Mouse (Mus musculus) retina, postnatal 1 day (tissue): ENCODE data around the gene Cacna1c.

ENCODE experiments used
- DNase-seq: peaks from one replicate; pipeline ENCODE4 v3.0.0-alpha.2; 2012

Cacna1c gene

GRCm38 (mm10) chr6:119088381-119088780 is 107.8 kb downstream of the Cacna1c start:
- no peak for DNase-seq

GRCm38 (mm10) chr6:119087919-119088318 is 108.3 kb downstream of the Cacna1c start:
- DNase-seq = no peak

- DNase-seq = no peak
Observed at GRCm38 (mm10) chr6:119085789-119086188, 110.4 kb downstream of the Cacna1c start.

- DNase-seq = no peak
Observed at GRCm38 (mm10) chr6:119084532-119084931, 111.7 kb downstream of the Cacna1c start.

DNA sequence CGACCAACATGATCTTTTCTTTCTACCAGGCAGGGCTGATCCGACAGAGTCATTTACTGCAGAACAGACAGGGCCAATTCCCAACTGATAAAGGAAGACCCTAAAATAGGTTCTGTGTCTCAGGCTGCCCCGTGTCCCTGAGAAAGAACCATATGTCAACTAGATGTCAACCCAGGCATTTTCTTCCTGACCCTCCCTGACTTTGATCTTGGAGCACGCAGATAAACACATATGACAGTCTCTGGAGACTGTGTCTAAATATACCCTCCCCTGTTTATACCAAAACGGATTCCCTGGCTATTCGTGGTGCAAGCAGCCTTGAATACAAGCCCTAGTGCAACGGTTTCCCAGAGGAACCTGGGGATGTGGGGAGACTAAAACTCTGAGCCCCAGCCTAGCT is 112.7 kb downstream of the Cacna1c start:
- DNase-seq = no peak

GRCm38 (mm10) chr6:119082662-119083061 is 113.6 kb downstream of the Cacna1c start:
- peak; percentile 78 for DNase-seq

- DNase-seq = no peak
Observed at GRCm38 (mm10) chr6:119081650-119082049, 114.6 kb downstream of the Cacna1c start.

DNA sequence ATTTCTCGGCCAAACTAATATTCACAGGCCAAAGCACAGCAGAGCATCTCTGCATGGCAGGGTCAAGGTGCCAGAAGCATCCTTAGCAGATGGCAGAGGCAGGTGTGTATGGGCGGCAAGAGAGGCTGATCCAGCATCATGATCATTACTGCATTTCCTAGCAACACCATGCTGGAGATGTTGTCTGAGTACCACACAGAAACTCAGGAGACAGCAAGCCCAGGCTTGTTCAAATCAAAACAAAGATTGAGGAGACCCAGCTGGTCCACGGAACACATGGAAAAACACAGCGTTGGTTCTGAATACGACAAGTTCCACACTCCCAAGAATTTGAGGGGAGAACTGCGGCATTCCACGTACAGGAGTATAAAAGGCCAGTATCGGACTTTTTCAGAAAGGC is 116.6 kb downstream of the Cacna1c start:
- DNase-seq = no peak

DNA sequence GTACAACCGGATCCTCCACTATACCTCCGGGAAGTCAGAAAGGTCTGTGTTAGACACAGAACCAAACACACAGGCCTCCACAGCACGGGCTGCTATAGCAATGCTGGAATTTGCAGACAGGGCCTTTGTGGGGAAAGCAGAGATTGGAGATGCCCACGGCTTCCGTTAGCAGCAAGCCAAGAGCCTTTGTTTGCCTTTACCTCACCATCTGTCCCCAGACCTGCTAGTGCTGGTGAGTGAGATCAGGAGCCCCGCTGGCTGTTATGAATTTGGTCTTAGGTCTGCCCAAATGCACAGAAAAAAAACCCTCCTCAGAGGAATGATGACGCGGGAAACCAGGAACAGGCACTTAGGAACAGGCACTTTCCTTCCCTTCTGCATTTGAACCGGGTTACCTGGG is 117.3 kb downstream of the Cacna1c start:
- no peak for DNase-seq

GRCm38 (mm10) chr6:119077231-119077630 is 119.0 kb downstream of the Cacna1c start:
- DNase-seq = no peak

DNA sequence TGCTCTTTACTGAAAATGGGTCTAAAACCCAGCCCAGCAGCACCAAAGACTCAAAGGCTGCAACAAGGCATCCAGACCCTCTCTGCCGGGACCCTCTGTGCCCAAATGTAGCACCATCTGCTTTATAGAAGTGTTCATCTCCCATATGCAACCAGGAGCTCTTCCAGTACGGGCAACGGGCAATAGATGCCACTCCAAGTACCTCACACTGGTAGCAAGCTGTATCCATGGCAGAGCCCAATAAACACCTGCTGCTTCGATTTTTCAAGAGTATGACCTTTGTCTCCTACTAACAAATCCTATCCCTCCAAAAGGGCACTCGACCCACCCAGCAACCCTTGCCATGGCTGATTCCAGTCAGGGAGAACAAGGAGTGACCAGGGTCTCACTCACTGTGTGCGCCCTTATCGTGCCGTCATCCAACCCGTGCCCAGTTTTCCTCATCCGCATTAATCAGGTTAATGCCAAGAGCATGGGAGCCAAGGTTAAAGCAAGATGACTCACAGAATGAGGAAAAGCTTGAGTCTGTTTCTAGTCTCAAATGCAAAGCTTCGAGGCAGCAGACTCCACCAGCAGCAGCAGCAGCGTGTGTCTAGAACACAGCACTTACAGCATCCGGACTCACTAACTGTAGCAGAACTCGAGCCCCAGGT is 122.7 kb downstream of the Cacna1c start:
- DNase-seq = no peak

- DNase-seq = no peak
Observed at GRCm38 (mm10) chr6:119072772-119073171, 123.4 kb downstream of the Cacna1c start.

DNA sequence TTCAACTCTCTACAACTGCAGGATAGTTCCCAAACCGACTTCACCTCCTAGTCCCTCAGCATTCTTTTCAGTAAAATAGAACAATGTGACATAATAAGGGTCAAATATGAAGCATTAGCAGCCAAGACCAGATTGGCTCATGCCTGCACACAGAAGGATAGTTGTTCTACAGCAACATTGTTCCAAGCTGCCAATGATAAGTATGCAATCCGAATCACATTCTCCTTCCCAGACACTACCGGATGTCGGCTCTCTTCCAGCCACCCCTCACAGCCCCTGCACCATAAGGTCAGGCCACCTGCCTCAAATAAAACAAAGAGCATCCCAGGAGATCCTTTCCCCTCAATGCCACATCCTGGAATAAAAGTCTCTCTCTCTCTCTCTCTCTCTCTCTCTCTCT is 125.4 kb downstream of the Cacna1c start:
- DNase-seq = no peak

- no peak for DNase-seq
Observed at GRCm38 (mm10) chr6:119070351-119070750, 125.9 kb downstream of the Cacna1c start.

GRCm38 (mm10) chr6:119069145-119069544 is 127.1 kb downstream of the Cacna1c start:
- DNase-seq = no peak

- no peak for DNase-seq
Observed at GRCm38 (mm10) chr6:119068650-119069049, 127.6 kb downstream of the Cacna1c start.

DNA sequence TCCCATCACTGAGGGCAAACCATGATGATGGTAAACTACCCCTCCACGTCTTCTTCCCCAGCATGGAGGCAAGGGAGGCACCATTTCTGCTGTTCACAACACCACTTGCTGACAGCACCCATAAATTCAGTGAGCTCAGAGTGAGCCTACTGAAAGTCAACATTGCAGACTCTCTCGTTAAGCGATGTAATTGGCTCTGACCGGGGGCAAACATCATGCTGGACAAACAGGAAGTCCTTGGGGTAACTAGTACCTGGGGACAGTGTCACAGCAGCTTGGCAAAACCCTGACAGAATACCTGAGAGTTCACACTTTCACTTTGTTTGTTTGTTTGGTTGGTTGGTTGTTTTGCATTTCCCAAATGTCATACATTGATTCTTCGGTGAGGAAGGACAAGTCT is 131.3 kb downstream of the Cacna1c start:
- no peak for DNase-seq

- no peak for DNase-seq
Observed at GRCm38 (mm10) chr6:119064430-119064829, 131.8 kb downstream of the Cacna1c start.

DNA sequence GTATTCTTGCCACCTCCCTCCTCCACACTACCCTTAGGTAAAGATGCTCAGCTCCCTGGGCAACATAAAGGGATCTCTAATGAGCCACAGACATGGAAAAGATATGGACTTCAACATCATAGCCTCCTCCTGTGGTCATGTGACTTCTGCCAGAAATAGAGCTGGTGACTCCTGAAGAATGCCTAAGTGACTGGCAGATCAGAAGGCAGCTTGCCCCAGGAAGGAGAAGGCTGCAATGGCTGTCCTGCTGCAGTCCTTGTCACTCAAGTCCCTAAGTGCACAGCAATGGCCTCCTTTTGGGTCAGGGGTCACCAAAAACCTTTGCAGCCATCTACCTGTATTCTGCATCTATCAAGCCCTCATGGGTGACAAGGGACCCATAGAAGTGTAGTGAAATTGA is 133.5 kb downstream of the Cacna1c start:
- no peak for DNase-seq

GRCm38 (mm10) chr6:119058896-119059295 is 137.3 kb downstream of the Cacna1c start:
- no peak for DNase-seq

GRCm38 (mm10) chr6:119058461-119058860 is 137.8 kb downstream of the Cacna1c start:
- DNase-seq = no peak

DNA sequence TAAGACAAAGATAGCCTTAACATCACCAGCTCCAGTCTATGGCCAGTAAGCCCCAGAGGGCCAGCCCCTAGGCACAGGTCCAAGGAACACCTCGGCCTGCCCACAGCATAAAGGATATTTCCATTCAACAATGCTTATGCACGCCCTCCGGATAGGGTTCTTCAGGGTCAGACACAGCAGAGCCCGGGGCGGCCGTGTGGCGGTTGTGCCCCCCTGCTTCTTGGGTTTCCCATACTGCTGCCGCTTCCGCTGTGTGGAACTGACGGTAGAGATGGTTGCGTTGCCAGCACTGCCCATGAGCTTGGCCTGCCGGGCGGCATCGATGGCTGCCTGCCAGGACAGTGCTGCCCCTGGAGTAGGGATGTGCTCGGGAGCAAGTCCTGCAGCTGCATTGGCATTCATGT is 139.1 kb downstream of the Cacna1c start:
- no peak for DNase-seq

DNA sequence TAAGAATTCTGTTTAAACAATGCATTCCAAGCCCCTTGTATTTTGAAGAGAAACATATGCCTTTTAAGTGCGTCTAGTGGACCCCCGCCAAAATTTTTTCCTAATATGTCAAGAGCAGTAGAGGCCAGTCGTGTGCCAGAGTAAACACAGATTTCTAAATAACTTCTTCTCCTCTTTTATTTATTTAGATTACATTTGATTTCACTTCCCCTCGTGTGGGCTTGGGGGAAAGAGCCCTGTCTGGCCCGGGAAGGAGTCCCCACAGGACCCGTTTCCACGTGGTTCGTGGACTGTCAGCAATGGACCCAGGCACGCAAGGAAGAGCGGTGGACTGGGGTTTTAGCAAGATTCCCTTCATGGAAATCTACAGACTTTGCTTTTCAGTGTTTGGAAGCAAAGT is 143.4 kb downstream of the Cacna1c start:
- DNase-seq = no peak

- DNase-seq = no peak
Observed at GRCm38 (mm10) chr6:119052366-119052765, 143.9 kb downstream of the Cacna1c start.

DNA sequence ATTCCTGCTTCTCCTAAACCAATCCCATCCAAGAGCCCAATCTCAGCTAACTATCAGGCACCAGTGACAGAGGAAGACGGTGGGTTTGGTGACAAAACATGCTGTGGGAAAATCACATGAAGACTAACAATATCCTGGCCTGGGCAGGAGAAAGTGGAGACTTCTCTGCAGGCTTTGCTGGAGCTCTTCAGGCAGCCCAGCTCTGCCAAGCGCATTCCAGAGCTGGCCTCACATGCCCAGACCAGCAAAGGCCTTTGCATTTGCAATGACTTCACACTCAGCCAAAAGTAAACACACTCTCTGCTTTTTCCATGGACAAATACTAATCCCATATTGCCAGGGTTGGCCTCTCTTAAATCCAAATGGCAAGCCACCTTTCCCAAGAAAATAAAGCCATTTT is 144.5 kb downstream of the Cacna1c start:
- DNase-seq = no peak
